Mouse (Mus musculus) retina, embryonic 14.5 days (tissue): ENCODE data around the gene Zbtb2.
"Not testable (repeated sequence)": the region's sequence is repeated elsewhere in the genome, so short reads cannot be mapped to it uniquely, and the experiment has no call there.

Experiments
- DNase-seq: peaks from one replicate; pipeline ENCODE4 v3.0.0-alpha.2; 2015; ENCODE audit warnings: low spot score

Gene Zbtb2

DNA sequence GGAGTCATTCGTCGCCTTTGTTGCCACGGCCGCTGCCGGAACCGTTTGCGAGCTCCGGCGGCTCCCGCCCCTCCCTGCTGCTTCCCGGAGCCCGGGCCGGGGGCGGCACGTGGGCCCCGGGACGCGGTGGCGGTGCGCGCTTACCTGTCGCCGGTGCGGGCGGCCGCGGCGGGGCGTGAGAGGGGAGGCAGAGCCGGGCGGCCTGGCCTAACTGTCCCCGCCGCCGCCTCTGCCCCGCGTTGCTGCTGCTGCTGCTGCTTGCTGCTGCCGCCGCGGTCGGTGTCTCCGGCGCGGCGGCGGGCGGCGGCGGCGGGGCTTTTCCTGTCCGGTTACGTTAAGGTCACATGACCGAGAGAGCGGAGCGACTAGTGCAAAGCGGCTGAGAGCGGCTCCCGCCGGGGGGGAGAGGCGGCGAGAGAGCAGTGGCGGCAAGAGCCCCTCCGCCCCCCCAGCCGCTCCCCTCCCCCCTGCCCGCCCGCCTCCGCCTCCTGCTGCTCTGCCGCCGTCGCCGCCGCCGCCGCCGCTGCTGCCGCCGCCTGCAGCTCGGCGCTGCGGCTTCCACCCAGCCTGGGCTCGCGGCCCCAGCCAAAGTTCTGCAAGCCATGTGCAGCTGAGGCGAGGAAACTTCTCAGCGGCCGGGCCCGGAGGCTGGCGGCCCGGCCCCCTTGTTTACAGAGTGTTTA lies at the start of gene Zbtb2:
Zbtb2 (minus strand) TSS at position 408 of the 683 bp plus-strand sequence.
- peak; percentile 74 for DNase-seq

DNA sequence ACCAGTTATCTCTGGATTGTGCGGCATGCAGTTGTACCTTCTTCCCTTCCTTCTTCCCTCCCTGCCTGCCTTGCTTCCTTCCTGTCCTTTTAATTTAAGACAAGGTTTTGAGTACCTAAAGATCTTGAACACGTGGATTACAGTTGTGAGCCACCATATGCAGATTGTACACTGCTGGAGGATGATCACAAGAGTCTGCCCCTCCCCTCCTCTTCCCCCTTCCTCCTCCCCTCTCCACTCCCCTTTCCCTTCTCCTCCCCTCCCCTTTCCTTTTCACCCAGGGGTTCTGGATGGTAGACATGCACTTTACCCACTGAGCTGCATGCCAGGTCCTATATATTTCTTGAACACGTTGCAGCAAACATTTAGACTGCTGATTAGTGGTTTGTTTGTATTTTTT lies 47.5 kb upstream of the Zbtb2 start:
- no peak for DNase-seq

DNA sequence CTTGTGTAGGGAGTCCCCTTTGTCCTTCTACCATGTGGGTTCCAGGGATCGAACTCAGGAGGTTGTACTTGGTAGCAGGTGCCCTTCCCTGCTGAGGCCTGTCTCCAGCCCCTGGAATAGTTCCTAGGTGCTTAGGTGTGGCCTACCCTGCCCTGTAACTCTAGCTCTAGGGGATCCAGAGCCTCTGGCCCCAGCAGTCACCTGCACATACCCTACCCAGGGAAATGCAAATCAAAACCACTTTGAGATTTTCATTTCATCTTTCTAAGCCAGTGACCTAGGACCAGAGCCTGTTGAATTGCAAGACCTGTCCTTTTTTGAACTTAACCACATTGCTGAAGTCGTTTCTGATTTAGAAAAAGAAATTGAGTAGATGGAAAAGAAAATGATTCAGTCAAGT lies 46.0 kb upstream of the Zbtb2 start:
- DNase-seq = not testable (repeated sequence)

DNA sequence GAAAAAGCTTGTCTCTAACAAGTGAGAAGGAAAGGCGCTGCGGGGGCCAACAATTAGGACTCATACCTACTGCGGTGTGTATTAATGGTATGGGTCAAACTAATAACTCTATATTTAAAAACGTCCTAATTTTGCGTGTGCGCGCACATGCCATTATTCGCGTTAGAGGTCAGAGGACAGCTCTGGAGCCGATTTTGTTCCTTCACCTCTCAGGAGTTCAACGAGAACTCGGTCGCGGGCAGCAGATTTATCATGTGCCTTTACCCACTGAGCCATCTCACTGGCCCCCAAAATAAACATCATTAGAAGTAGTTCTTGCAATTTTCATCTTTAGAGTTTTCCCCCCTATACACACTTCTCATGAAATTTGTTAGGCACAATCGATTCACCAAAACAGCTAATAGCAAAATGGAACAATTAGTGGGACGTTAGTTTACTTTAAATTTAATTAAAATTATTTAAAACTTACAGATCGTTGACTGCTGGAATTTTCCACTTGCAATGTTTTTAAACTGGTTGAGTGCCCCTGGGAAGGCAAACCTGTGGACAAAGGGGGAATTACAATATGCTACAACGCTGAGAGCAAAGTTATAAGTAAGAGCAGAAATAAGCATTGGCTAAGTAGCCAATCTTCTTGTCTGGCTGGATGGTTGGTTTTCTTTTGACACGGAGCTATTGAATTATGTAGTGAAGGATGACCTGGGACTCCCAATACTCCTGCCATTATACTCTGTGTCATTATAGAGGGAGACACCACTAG lies 45.3 kb upstream of the Zbtb2 start:
- DNase-seq = peak; percentile 35

DNA sequence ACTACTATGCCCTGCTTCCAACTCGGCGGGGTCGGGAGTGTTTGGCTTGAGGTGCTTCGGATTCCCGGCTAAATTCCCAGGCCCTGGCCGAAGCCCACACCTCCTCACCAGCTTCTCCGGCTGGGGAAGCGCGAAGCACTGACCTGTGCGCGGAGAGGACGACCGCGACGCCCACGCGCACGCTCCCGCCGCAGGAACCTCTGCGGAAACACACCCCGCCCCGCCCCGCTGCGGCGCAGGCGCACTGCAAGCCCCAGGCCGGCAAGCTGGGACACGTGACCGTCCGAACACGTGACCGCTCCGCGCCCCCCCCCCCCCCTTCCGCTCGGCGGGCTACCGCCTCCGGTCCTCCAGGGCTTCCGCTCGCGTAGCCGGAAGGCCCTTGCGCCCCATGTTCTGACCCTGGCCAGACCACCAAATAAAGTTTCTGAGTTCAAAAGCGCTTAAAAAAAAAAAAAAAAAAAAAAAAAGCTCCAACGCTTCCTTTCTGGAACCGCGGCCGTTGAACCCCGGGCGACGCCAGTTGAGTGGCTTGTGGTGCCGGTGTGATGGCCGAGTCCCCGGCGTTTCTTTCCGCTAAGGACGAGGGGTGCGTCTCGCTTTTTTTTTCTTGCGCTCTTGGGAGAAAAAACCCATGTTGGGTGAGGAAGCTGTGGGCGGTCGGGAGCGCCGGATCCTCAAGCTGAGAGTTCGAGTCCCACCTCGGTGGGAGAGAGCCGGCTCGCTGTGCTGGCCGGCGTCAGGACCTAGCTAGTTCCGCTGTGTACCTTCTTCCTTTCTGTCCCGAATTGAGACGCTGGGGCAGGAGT lies 44.4 kb upstream of the Zbtb2 start, which contains the start of the genes Rmnd1 and Armt1:
Rmnd1 (minus strand) TSS at position 266 of the 809 bp plus-strand sequence.
Armt1 (plus strand) TSS at position 345 of the 809 bp plus-strand sequence.
- peak; percentile 94 for DNase-seq

DNA sequence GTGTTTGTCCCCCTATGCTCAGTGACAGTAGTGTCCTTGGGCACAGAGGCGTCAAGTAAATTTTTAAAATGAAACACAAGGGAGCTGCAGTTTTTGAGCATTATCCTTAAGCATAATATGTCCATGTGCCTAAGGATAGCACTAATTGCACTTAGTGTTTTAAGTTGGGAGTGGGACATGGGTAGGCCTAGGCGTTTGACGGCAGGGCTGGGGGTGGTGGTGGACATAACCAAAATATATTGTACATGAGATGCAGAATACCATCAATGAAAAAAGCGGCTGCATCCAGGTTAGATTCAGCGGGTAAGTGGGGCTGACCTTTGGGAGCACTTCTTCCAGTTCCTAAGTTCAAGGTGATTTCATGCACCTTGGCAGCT lies 43.8 kb upstream of the Zbtb2 start:
- DNase-seq = peak; percentile 5

DNA sequence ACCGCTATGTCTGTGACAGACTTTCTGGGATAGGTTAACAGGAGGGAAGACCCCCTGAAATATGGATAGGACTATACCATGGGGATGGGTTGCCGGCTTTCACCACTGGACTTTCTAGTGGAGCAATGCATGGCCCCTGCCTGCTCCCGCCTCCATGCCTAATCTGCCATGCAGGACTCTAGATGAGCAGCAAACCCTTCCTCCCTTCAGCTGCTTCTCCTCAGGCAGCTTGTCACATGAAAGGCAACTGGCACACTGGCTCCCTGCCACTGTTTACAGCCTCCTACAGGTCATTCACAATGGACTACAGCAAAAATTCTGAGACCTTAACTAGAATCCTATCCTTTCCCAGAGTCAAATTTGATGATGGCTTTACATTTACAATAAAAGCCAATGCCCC lies 42.9 kb upstream of the Zbtb2 start:
- no peak for DNase-seq

DNA sequence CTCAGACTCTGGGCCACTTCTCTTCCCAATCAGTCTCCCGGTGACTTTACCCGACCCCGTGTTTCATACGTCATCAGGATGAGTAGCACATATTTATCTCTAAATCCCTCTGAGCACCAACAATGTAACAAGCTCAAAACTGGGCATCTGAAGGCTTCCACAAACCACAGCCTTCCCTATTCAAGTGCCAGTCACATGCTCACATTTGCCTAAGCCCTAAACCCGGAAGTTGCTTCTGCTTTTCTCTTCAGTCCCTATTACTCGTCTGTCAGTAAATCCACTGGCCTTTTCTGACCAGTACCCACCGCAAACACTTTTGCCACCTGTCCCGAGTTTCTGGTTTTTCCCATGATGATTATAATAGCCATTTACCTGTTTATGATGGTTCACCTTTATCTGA lies 42.5 kb upstream of the Zbtb2 start:
- DNase-seq = no peak

DNA sequence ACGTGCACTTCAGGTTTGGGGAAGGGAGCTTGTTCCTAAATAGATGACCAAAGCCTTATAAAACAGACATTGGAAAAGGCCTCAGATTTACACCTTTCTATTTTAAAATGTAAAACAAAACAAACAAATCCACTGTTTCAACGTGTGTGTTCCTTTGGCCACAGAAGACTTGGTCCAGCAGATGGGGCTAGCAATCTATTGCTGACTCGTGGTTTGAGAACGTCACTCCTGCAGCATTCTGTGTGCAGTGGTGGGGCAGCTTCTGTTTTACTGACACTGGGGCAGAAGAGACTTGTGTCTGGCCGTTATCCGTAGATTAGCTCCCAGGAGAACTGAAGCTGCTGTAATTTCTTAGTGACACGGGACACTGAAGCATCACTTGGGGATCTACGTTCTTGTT lies 37.3 kb upstream of the Zbtb2 start:
- DNase-seq = no peak

DNA sequence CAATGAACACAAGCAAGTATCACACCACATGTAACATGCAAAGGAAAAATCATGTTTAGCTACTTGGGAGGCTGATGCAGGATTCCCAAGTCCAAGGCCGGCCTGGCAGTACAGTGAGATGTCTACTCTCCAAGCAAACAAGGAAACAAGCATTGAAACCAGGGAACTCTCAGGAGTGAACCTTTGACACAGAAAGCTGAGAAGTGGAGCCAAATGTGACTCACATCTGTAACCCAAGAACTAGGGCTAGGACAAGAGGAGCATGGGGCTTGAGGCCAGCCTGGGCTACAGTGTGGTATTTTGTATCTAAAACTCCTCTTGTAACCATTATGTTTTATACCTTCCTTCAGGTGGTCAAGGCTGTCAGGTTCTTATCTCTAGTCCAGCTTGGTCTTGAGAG lies 19.3 kb upstream of the Zbtb2 start:
- no peak for DNase-seq

DNA sequence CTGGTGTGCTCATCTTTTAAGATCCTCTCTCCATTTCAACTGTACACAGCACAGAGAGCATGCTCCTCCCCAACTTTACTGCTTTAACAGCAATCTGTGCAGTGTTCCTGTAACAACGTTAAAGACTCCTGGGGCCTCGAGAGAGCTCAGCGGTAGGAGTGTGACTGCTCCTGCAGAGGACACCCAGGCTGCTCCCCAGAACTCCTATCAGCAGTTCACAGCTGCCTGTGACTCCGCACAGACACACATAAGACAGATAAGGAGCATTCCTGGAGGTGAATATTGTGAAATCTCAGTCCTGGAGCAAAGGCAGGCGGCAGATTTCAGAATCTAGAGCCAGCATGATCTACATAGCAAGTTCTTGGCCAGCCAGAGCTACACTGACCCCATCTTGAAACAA lies 17.6 kb upstream of the Zbtb2 start:
- no peak for DNase-seq

DNA sequence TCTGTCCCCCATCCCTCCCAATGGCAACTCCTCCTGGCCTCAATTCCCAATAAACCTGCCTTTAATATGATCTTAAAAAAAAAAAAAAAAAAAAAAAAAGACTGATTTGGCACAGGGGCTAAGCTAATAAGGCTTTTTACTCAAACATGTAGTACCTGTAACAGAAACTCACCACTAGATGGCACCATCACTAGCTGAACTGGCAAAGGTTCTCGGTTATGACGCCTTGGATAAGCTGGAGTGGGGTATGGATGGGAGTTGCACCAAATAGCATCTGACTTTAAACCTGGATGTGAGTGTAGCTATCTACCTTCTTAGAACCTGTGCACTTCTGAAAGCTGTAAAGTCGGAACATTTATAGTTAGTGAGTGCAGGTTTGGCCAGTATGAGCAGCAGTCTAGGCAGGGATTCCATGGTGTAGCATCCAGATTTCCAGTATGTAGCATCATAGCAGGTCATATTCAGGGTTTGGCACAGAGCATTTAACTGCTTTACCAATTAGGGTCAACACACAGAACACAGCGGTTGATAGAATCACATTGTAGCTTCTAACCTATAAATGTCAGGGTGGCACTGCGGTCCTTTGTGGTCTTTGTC lies 17.1 kb upstream of the Zbtb2 start:
- peak; percentile 88 for DNase-seq

DNA sequence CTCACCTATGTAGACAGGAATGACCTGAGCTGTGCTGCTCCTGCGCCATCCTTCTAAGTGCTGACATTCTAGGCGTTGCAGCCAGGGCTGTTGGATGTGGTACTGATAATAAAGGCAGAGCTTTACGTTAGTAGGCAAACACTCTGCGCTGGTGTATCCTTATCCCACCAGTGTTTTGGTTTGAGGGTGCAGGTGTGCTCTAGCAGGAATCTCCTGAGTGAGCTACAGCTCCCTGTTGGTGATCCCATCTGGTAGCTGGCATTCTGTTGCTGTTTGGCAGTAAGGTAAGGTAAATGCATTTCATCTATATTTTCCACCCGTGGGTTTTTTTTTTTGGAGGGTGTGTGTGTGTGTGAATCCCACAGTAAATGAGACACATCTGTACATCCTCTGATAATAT lies 10.2 kb upstream of the Zbtb2 start:
- no peak for DNase-seq

DNA sequence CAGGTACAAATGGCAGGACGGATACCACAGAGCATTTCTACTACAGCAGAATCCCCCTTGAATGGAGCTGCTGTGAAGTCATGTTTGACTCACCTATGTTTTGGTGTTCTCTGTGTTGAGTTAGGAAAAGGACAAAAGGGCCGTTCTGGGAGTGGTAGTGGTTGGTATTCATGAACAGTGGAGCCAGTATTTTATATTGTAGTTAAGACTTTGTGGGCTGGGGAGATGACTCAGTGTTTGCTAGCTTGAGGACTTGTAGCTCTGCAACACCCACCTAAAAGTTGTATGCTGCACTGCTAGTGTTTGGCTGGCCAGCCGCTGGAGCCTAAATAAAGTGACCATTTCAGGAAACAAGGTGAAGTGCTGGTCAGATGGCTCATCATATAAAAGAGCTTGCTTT lies 7.4 kb upstream of the Zbtb2 start:
- DNase-seq = no peak

DNA sequence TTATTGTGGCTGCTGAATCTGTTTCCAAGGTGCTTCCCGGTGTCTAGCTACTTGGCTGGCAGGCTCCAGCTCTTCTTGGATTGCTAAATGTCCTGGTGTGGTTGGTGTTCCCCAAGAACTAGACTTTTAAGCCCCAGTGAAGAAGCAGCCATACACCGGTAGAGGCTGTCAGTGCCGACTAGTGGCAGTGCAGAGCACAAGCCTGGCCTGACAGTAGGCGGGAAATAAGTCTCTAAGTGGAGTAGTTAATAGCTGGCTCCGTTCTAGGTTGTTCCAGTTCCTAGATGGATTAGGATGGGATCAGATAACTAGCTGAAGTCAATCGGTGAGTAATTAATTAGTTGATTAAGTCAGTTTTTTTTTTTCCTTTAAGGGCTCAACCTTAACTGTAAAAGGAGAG lies 3.9 kb upstream of the Zbtb2 start:
- peak; percentile 49 for DNase-seq

DNA sequence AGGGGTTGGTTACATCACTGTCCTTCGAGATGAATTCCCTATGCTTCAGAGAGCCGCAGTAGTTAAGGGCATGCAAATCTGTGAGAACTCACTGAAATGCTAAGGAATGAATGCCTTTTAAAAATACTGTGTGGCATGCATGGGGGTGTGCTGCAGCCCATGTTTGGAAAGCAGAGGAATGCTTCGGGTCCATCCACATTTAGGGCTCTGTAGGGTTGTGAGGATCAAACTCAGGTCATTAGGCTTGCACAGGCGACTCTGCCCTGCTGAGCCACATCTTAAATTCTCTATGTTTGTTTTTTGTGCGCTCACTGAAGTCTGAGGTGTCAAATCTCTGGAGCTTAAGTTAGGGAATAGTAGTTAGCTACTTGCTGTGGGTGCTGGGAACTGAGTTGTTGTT lies 3.2 kb upstream of the Zbtb2 start:
- no peak for DNase-seq

DNA sequence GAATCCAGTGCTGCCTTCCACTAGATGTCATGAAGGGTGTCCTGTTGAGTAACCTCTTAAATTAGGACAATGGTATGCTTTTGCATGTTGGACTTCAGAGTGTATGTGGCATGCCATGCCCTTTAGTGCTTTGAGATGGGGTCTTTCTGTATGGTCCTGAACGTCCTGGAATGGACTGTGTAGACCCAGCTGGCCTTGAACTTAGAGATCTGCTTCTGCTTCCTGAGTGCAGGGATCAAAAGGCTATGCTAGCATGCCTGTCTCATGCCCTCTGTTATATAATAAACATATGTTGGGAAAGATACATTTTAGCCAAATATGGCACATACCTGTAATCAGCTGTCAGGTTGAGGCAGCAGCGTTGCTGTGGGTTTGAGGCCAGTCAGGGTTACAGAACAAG lies 2.6 kb upstream of the Zbtb2 start:
- DNase-seq = no peak

DNA sequence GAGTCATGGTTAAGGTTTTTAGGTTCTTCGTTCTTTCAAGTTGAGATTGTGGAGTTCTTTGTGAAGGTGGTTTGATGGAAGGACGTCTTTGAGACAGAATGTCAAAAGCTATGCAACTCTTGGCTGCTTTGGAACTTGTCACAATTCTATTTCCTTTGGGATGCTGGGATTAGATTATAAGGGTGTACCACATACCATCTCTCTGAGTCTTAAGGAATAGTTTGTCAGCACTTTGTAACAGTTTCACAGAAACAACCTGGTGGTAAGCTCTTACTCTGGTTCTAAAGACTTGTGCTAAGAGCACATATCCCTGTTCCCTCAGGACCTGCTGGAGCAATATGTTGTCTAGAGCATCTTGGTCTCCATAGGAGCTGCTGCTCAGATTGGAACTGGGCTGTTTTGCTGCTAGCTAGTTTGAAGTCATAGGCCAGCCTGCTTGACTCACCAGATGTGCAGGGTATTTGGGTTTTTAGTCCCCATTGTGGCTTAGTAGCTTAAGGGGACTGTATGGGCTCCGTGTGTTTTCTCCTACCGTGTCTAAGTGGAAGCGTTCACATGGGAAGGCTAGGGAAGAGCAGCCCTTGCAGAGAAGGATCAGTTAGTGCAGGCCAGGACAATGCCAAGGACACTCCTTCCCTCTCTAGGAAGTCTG lies 1.7 kb upstream of the Zbtb2 start:
- no peak for DNase-seq

DNA sequence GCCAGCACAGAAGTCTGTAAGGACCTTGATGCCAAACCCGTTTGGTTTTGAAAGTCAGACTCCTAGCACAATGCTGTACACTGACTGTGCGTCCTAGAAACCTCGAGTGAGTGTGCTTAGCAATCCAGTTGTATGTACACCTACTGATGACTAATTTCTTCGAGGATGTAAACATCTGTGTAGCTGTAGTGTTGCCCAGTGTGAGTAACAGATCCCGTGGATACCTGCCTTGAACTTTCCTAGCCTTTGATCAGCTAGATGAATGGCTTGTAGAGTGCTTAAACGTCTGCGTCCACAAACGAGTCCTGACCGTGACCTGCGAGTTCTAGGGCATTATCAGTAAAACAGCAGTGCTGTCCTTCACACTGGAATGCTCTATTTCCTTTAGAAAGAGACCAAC lies 1.1 kb upstream of the Zbtb2 start:
- no peak for DNase-seq

DNA sequence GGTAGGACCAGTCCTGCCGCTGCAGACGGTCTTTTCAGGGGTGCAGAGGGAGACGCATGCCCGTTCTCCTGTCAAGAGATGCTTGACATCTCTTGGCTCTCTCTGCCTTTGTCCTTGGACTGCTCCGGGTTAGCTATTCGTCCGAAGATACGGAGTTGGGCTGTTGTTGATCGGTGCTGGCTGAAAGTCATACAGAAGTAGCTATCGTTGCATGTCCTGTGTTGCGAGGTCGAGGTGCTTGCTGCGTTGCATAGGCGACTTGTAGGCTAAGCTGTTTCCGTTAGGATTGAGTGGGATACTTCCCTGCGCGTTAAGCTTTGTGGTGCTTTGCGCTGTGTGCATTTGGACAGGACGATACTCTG lies 457 bp upstream of the Zbtb2 start:
- no peak for DNase-seq

DNA sequence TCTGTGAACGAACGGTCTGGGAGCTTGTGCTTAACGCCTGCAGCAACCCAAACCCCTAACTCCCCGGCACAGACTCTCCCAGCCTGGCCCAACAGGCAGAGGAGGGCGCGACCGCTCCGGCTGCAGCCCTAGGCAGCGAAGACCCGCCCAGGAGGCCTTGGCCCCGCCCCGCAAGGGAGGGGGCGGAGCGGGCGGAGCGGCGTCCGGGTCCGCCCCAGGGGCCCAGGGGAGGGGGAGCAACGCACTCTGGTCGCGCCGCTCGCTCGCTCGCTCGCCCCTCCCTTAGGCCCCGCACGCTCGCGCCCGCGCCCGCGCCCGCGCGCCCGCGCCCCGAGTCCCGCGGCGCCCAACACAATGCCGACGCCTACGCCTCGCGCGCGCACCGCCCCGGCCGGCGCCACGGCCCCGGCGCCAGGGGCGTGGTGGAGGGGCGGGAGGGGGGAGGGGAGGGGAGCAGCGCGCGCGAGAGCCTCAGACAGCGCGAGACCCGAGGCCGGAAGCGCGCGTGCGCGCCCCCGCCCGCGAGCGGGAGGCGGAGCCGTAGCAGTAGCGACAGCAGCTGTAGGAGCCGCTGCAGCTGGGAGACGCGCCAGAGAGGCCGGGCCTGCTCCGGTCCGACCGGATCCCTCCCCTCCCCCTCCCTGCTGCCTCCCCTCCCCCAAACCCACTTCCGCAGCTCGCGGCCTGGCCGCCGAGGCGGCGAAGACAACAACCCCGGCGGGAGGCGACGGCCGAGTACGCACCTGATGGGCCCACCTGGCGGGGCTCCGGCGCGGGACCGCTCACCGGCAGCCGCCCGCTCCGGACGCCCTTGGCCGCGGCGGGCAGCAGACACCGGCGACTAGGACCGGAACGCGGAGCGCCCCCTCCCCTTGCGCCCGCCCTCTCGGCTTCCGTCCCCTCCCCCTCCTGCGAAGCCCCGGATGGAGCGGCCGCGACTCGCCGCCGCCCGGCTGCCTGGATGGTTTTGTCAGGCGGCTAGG lies 1.0 kb downstream of the Zbtb2 start:
- DNase-seq = peak; percentile 98
